ENCODE assay signal across 10 mouse cellular contexts in the genomic region with DNA sequence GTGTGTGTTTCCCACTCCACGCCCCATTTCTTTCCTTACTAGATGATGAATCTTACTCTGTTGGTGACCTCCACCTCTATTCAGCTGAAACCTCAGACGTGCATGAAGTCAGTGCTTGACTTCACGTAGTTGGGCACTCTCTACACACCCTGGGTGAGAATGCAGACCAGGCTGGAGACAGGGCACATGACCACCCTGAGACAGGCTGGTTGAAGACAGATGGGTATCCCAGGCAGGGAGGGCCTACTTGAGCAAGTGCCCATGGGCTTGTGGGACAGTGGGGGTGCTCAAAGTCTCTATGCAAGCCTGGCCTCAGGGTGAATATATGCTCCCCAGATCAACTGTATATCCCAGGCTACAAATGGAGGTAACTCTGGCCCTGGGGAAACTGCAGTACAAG. TPM values are rescaled to one million over a fixed set of nuclear protein-coding genes. Genes with fewer than 3 reads are reported as not detected.
DNase-seq lines count a peak whose midpoint lies in the region; ATAC-seq lines count a peak whose summit lies in the region.
"Had no signal": no experiment of that assay in that cellular context is flagged by ENCODE, and none has a peak within 500 bp of the region (broad histone marks: within the 10 kb centered on the region; RNA-seq: fewer than 3 reads in every experiment).

No protein-coding gene starts in this region.

- no peak overlapping the region for H3K27ac ChIP-seq in limb, embryonic 13.5 days
- H3K27ac ChIP-seq in stomach, embryonic 15.5 days, result no peak overlapping the region

- no peak for ATAC-seq in megakaryocyte, adult 5-6 weeks (ENCODE audit: poor library complexity, severe bottlenecking)
- no peak for ATAC-seq in limb, embryonic 13.5 days (ENCODE audit: low FRiP score, low read depth)
- no peak for ATAC-seq in stomach, embryonic 15.5 days (ENCODE audit: insufficient read depth, low FRiP score, low read depth)
- ATAC-seq: CD4-positive, CD25-positive, alpha-beta regulatory T cell, adult 4 months had no signal

- WGBS in limb, embryonic 13.5 days, result 81% methylated on average over 3 of the region's 3 CpGs
- 74% methylated on average over 3 of the region's 3 CpGs for WGBS in stomach, embryonic 15.5 days

- peak overlapping the region; percentile 91; the same call in 1 of the 2 replicates for H3K9ac ChIP-seq in limb, embryonic 13.5 days
- H3K9ac ChIP-seq in stomach, embryonic 15.5 days, result no peak overlapping the region

- H3K27me3 ChIP-seq in megakaryocyte, embryonic 14.5 days (replicated peaks), result peaks cover 6% of the 10 kb centered on the region
- H3K27me3 ChIP-seq in limb, embryonic 13.5 days, result no peaks in the 10 kb centered on the region
- no peaks in the 10 kb centered on the region for H3K27me3 ChIP-seq in stomach, embryonic 15.5 days (replicated peaks)

- H3K4me2 ChIP-seq in limb, embryonic 13.5 days (replicated peaks), result peak overlapping the region; percentile 96
- peak overlapping the region; percentile 98; the same call in 1 of the 2 replicates for H3K4me2 ChIP-seq in stomach, embryonic 15.5 days

- H3K4me1 ChIP-seq in megakaryocyte, embryonic 14.5 days, result peaks cover 71% of the 10 kb centered on the region
- H3K4me1 ChIP-seq in limb, embryonic 13.5 days, result peaks cover 50% of the 10 kb centered on the region
- H3K4me1 ChIP-seq in stomach, embryonic 15.5 days, result peaks cover 32% of the 10 kb centered on the region

- peak; percentile 2 for DNase-seq in gastrocnemius, postnatal 10 days
- no peak for DNase-seq in gastrocnemius, adult 8-10 months (ENCODE audit: low spot score in 2 of 2)
- DNase-seq in kidney, adult 18-20 months, result no peak
- DNase-seq in ovary, adult 18-20 months (ENCODE audit: low spot score), result no peak
- DNase-seq: right cerebral cortex, postnatal 14 days had no signal

- no peaks in the 10 kb centered on the region for H3K9me3 ChIP-seq in megakaryocyte, embryonic 14.5 days
- no peaks in the 10 kb centered on the region for H3K9me3 ChIP-seq in limb, embryonic 13.5 days
- H3K9me3 ChIP-seq in stomach, embryonic 15.5 days, result no peaks in the 10 kb centered on the region

- peaks cover 17% of the 10 kb centered on the region for H3K36me3 ChIP-seq in megakaryocyte, embryonic 14.5 days (replicated peaks; ENCODE audit: low read length)
- H3K36me3 ChIP-seq in limb, embryonic 13.5 days, result peaks cover 5% of the 10 kb centered on the region; the same call in 1 of the 2 replicates
- H3K36me3 ChIP-seq in stomach, embryonic 15.5 days, result no peaks in the 10 kb centered on the region

- peak overlapping the region; percentile 47 for H3K4me3 ChIP-seq in megakaryocyte, embryonic 14.5 days (replicated peaks)
- H3K4me3 ChIP-seq in limb, embryonic 13.5 days, result peak overlapping the region; percentile 76
- peak overlapping the region; percentile 74; the same call in 1 of the 2 replicates for H3K4me3 ChIP-seq in stomach, embryonic 15.5 days (replicated peaks)

RNA-seq across cellular contexts. Expression of a gene that starts 1.3 kb away (rescaled TPM):
- 1 to 10 TPM; 4.6 to 4.7 TPM for total RNA-seq in gastrocnemius, postnatal 10 days (2021)
- 10 to 100 TPM in 1 of 4 experiments, 1 to 10 TPM in 3; 8.5 to 10.5 (median 8.9) TPM for total RNA-seq in gastrocnemius, adult 8-10 months (2022)
- 1.4 and 1.5 TPM in 2 replicates for polyA plus RNA-seq in megakaryocyte, embryonic 14.5 days (2012; ENCODE audit: insufficient read depth, low replicate concordance)
- total RNA-seq in megakaryocyte, adult 5-6 weeks (2015), result 0.48 and 0.56 TPM in 2 replicates
- 0.16 TPM in 1 of 2 replicates, not detected in the other for total RNA-seq in megakaryocyte, adult 5-6 weeks (2017)
- 14.8 and 16.2 TPM in 2 replicates for polyA plus RNA-seq in limb, embryonic 13.5 days (2015; fragmentation: Nextera tagmentation; extraction: Ambion mirVana)
- polyA plus RNA-seq in stomach, embryonic 15.5 days (2015; fragmentation: Nextera tagmentation; extraction: Ambion mirVana), result 7.2 and 8.3 TPM in 2 replicates

RNA-seq across cellular contexts. Expression of a gene that starts 1.5 kb away (rescaled TPM):
- total RNA-seq in gastrocnemius, postnatal 10 days (2021), result 1 to 10 TPM; 5.2 to 9.1 TPM
- total RNA-seq in gastrocnemius, adult 8-10 months (2022), result 1 to 10 TPM; 4.0 to 7.5 (median 5.8) TPM
- polyA plus RNA-seq in megakaryocyte, embryonic 14.5 days (2012; ENCODE audit: insufficient read depth, low replicate concordance), result 1.2 TPM in 2 replicates
- 0.22 and 0.52 TPM in 2 replicates for total RNA-seq in megakaryocyte, adult 5-6 weeks (2015)
- total RNA-seq in megakaryocyte, adult 5-6 weeks (2017), result 0.45 and 0.59 TPM in 2 replicates
- 13.6 and 15.9 TPM in 2 replicates for polyA plus RNA-seq in limb, embryonic 13.5 days (2015; fragmentation: Nextera tagmentation; extraction: Ambion mirVana)
- 8.9 and 9.8 TPM in 2 replicates for polyA plus RNA-seq in stomach, embryonic 15.5 days (2015; fragmentation: Nextera tagmentation; extraction: Ambion mirVana)

RNA-seq across cellular contexts. Expression of a gene that starts 41.6 kb away (rescaled TPM):
- 10 to 100 TPM; 25.0 to 35.5 TPM for total RNA-seq in gastrocnemius, postnatal 10 days (2021)
- 10 to 100 TPM; 26.6 to 33.0 (median 29.6) TPM for total RNA-seq in gastrocnemius, adult 8-10 months (2022)
- polyA plus RNA-seq in megakaryocyte, embryonic 14.5 days (2012; ENCODE audit: insufficient read depth, low replicate concordance), result 16.0 and 25.6 TPM in 2 replicates
- total RNA-seq in megakaryocyte, adult 5-6 weeks (2015), result 67.2 and 70.7 TPM in 2 replicates
- 40.3 and 50.5 TPM in 2 replicates for total RNA-seq in megakaryocyte, adult 5-6 weeks (2017)
- polyA plus RNA-seq in limb, embryonic 13.5 days (2015; fragmentation: Nextera tagmentation; extraction: Ambion mirVana), result 17.4 and 17.6 TPM in 2 replicates
- 17.0 and 17.9 TPM in 2 replicates for polyA plus RNA-seq in stomach, embryonic 15.5 days (2015; fragmentation: Nextera tagmentation; extraction: Ambion mirVana)

RNA-seq across cellular contexts. Expression of a gene that starts 59.1 kb away (rescaled TPM):
- 1 to 10 TPM; 4.1 to 5.2 TPM for total RNA-seq in gastrocnemius, postnatal 10 days (2021)
- 1 to 10 TPM; 3.7 to 4.8 (median 4.6) TPM for total RNA-seq in gastrocnemius, adult 8-10 months (2022)
- 9.8 and 10.8 TPM in 2 replicates for polyA plus RNA-seq in megakaryocyte, embryonic 14.5 days (2012; ENCODE audit: insufficient read depth, low replicate concordance)
- total RNA-seq in megakaryocyte, adult 5-6 weeks (2015), result 1.5 and 3.6 TPM in 2 replicates
- total RNA-seq in megakaryocyte, adult 5-6 weeks (2017), result 3.9 and 4.5 TPM in 2 replicates
- 9.3 and 10.0 TPM in 2 replicates for polyA plus RNA-seq in limb, embryonic 13.5 days (2015; fragmentation: Nextera tagmentation; extraction: Ambion mirVana)
- polyA plus RNA-seq in stomach, embryonic 15.5 days (2015; fragmentation: Nextera tagmentation; extraction: Ambion mirVana), result 8.3 and 9.6 TPM in 2 replicates

RNA-seq across cellular contexts. Expression of a gene that starts 59.6 kb away (rescaled TPM):
- 10 to 100 TPM; 24.1 to 26.8 TPM for total RNA-seq in gastrocnemius, postnatal 10 days (2021)
- 10 to 100 TPM; 26.4 to 28.7 (median 28.0) TPM for total RNA-seq in gastrocnemius, adult 8-10 months (2022)
- 22.4 and 33.8 TPM in 2 replicates for polyA plus RNA-seq in megakaryocyte, embryonic 14.5 days (2012; ENCODE audit: insufficient read depth, low replicate concordance)
- total RNA-seq in megakaryocyte, adult 5-6 weeks (2015), result 20.0 and 22.6 TPM in 2 replicates
- 47.8 and 51.9 TPM in 2 replicates for total RNA-seq in megakaryocyte, adult 5-6 weeks (2017)
- 78.8 and 81.2 TPM in 2 replicates for polyA plus RNA-seq in limb, embryonic 13.5 days (2015; fragmentation: Nextera tagmentation; extraction: Ambion mirVana)
- polyA plus RNA-seq in stomach, embryonic 15.5 days (2015; fragmentation: Nextera tagmentation; extraction: Ambion mirVana), result 91.1 and 96.6 TPM in 2 replicates
